Mouse (Mus musculus) intestine, postnatal 0 days (tissue): ENCODE measurements around the gene Gcdh. TPM values are rescaled to one million over a fixed set of nuclear protein-coding genes. Genes with fewer than 3 reads are reported as not detected.

Experiments
- ATAC-seq: fragments of 200-750 bp; cut with Nextera tagmentation; 2 replicates; pipeline ENCODE4 v1.8.0; 2017; ENCODE audit warnings: mild to moderate bottlenecking, moderate TSS enrichment, moderate library complexity
- H3K27ac ChIP-seq: fragments of 300-500 bp; sonication (generic); 2 replicates; pipeline ENCODE4 v1.5.1; 2014; ENCODE audit warnings: mild to moderate bottlenecking, low read depth, low read length, moderate library complexity
- H3K27me3 ChIP-seq: fragments of 300-500 bp; sonication (generic); replicated peaks from 2 replicates; pipeline ENCODE4 v1.6.1; 2014; ENCODE audit warnings: low read length, mixed read lengths; ENCODE audit not compliant: control insufficient read depth, insufficient read depth
- H3K36me3 ChIP-seq: fragments of 300-500 bp; sonication (generic); 2 replicates; pipeline ENCODE4 v1.6.1; 2014; ENCODE audit warnings: mild to moderate bottlenecking, moderate library complexity; ENCODE audit not compliant: control insufficient read depth, insufficient read depth
- H3K4me1 ChIP-seq: fragments of 300-500 bp; sonication (generic); replicated peaks from 2 replicates; pipeline ENCODE4 v1.6.1; 2014; ENCODE audit warnings: antibody characterized with exemption, low read length, mixed read lengths; ENCODE audit not compliant: control insufficient read depth, insufficient read depth
- H3K4me2 ChIP-seq: fragments of 300-500 bp; sonication (generic); replicated peaks from 2 replicates; pipeline ENCODE4 v1.6.1; 2014; ENCODE audit warnings: low read depth, mild to moderate bottlenecking, moderate library complexity
- H3K4me3 ChIP-seq: fragments of 300-500 bp; sonication (generic); 2 replicates; pipeline ENCODE4 v1.5.1; 2014; ENCODE audit warnings: low read depth, low read length
- H3K9ac ChIP-seq: fragments of 300-500 bp; sonication (generic); 2 replicates; pipeline ENCODE4 v1.6.1; 2014; ENCODE audit warnings: mild to moderate bottlenecking, low read depth, low read length
- H3K9me3 ChIP-seq: fragments of 300-500 bp; sonication (generic); 2 replicates; pipeline ENCODE4 v1.6.1; 2016; ENCODE audit warnings: mixed run types; ENCODE audit not compliant: control insufficient read depth
- CTCF ChIP-seq: sonication (generic); IDR thresholded peaks from 2 replicates; pipeline ENCODE4 v1.5.1; 2016; ENCODE audit warnings: low read depth, mild to moderate bottlenecking, control low read depth, antibody characterized with exemption, moderate library complexity
- WGBS: fragments of 180-500 bp; shearing (Covaris S2); extraction: QIAGEN DNeasy Blood & Tissue Kit; methylation state at CpG from one replicate; pipeline ENCODE4 v1.1.7; 2014; 5-methylcytosine and 5-hydroxymethylcytosine counted together
- polyA plus RNA-seq: library from polyadenylated mRNA; unstranded; fragments of >200 nt; fragmentation: Nextera tagmentation; extraction: Ambion mirVana; gene quantifications from 2 replicates; pipeline ENCODE4 v1.2.1, GENCODE M21; 2015

Gcdh gene
- polyA plus RNA-seq, 1 experiment from 2014 or later: 15.5 TPM

- Histone ChIP-seq H3K9ac (peak overlapping the region; percentile 42), H3K36me3 (peaks cover 22% of the 10 kb centered on the region; the same call in 1 of the 2 replicates), H3K4me1 (peaks cover 7% of the 10 kb centered on the region; the same call in 1 of the 2 replicates), H3K4me3 (peak overlapping the region; percentile 43), H3K4me2 (peak overlapping the region; percentile 82), H3K27me3 (no peaks in the 10 kb centered on the region), H3K9me3 (no peaks in the 10 kb centered on the region), H3K27ac (no peak overlapping the region)
- no peak for TF ChIP-seq CTCF
- 2% methylated on average over 51 of the region's 54 CpGs for WGBS
- ATAC-seq: peak; percentile 59
Measured at GRCm38 (mm10) chr8:84872309-84872965, 21.3 kb downstream of the Gcdh start.

DNA sequence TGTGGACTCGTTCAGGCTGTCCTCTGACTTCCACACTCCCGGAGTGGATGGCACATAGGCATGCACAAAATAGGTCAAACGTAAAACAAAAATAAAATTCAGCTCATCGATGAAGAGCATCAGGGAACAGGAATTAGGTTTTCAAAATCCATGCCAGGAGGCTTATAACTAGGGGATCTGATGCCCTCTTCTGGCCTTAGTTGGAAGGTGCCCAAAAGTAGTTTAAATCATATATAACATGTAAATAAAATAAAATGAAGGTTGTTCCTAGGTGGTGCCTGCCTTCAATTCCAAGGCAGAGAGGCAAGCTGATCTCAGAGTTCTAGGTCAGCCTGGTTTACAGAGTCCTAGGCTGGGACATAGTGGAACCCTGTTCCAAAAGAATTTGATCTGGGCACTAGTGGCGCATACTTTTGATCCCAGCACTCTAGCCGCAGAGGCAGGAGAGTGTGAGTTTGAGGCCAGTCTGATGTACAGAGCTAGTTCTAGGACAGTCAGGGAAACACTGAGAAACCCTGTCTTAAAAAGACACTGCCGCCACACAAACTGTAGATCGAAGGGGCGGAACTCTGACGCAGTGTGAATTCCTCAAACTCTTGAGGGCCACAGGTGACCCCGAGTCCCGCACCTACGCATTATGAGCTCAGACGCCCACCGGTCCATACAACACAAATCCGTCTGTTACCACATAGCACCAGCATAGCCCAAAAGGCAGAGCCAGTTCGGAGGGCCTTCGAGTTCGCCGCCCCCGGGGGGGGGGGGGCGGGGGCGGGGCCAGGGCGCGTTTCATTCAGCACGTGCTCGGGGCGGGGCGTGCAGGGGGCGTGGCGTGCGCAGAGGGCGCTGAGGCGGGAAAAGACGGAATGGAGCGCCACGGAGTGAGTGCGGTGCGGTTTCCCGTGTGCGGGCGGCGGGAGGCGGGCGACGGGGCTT is 22.1 kb downstream of the Gcdh start, which contains the start of gene Syce2:
TSS of gene Syce2 (plus strand) at position 736 of the 933 bp plus-strand sequence.
- Histone ChIP-seq H3K27ac (peak within 1 kb of the TSS; percentile 0; the same call in 1 of the 2 replicates), H3K27me3 (no peaks in the 10 kb centered on the region), H3K9ac (peak within 1 kb of the TSS; percentile 42), H3K9me3 (no peaks in the 10 kb centered on the region), H3K4me1 (peaks cover 7% of the 10 kb centered on the region; the same call in 1 of the 2 replicates), H3K4me2 (peak within 1 kb of the TSS; percentile 82), H3K4me3 (peak within 1 kb of the TSS; percentile 43), H3K36me3 (peaks cover 28% of the 10 kb centered on the region)
- TF ChIP-seq CTCF: peak; percentile 64
- 15% methylated on average over 38 of the region's 46 CpGs for WGBS
- peak; percentile 57 for ATAC-seq

- H3K36me3 ChIP-seq: peaks cover 26% of the 10 kb centered on the region
Measured at GRCm38 (mm10) chr8:84856864-84857441, 36.8 kb downstream of the Gcdh start, which contains the start of gene Farsa. Farsa (plus strand) TSS chr8:84856989.

GRCm38 (mm10) chr8:84856434-84856833 is 37.3 kb downstream of the Gcdh start:
- H3K9ac ChIP-seq: no peak overlapping the region
- H3K4me1 ChIP-seq: 0 out of 2 replicates have a peak, but pooled peaks cover 3% of the 10 kb centered on the region
- TF ChIP-seq CTCF: no peak
- H3K4me3 ChIP-seq: no peak overlapping the region
- H3K27ac ChIP-seq: no peak overlapping the region
- H3K27me3 ChIP-seq: no peaks in the 10 kb centered on the region
- H3K4me2 ChIP-seq: no peak overlapping the region
- WGBS: 96% methylated on average over 3 of the region's 3 CpGs
- ATAC-seq: no peak
- H3K36me3 ChIP-seq: peaks cover 21% of the 10 kb centered on the region
- no peaks in the 10 kb centered on the region for H3K9me3 ChIP-seq

More at GRCm38 (mm10) chr8:84856864-84857441, 36.8 kb downstream of the Gcdh start, which contains the start of gene Farsa:
- Histone ChIP-seq H3K4me2 (peak within 1 kb of the TSS; percentile 77), H3K27ac (peak within 1 kb of the TSS; percentile 70), H3K9ac (peak within 1 kb of the TSS; percentile 86), H3K27me3 (no peaks in the 10 kb centered on the region), H3K9me3 (no peaks in the 10 kb centered on the region), H3K4me3 (peak within 1 kb of the TSS; percentile 93), H3K4me1 (0 out of 2 replicates have a peak, but pooled peaks cover 3% of the 10 kb centered on the region)
- under 1% methylated on average over 39 of the region's 39 CpGs for whole genome bisulfite sequencing
- TF ChIP-seq CTCF: no peak
- ATAC-seq: peak; percentile 88

DNA sequence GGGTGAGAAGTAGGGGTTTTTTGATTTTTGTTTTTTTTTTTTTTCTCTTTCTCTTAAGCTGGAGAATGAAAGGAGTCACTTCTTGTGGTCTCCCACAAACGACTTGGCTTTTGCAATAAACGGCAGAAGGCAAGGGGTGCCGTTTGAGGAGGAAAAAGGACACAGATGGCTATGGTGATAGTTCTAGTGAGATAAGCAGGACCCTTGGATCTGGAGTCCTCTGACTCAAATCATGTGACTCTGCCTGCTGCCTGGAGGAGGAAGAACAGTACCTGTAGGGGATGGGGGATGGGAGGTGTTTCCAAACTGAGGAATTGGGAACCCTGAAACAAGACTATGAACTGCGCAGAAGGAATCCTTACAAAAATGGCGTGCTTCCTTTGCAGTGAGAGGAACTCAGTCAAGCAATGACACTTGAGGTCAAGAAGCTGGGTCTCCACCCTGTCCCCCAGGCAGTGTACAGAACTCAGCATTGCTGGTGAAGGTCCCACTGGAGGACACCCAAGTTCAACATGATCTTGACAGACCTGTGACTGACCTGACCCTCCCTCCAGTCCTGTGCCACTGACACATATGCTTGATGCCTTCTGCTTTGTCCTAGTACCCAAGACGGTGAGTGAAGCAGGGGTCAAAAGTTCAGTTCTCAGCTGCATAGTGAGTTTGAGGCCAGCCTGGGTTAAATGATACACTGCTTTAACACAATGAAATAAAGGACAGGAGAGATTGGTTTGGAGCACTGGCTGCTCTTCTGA is 45.9 kb downstream of the Gcdh start:
- TF ChIP-seq CTCF: no peak
- Histone ChIP-seq H3K9ac (peak overlapping the region; percentile 53), H3K27ac (peak overlapping the region; percentile 84), H3K9me3 (no peaks in the 10 kb centered on the region), H3K27me3 (no peaks in the 10 kb centered on the region), H3K4me3 (peak overlapping the region; percentile 94), H3K36me3 (peaks cover 25% of the 10 kb centered on the region), H3K4me2 (peak overlapping the region; percentile 77), H3K4me1 (peaks cover 7% of the 10 kb centered on the region; the same call in 1 of the 2 replicates)
- ATAC-seq: no peak
- WGBS: 30% methylated on average over 6 of the region's 6 CpGs
